Mouse (Mus musculus) lung, postnatal 36 days (tissue): ENCODE measurements around the gene Cldn22.
A peak's percentile ranks its signal among the peaks of the same experiment; 100 is the strongest.

Experiments
- DNase-seq: peaks from one replicate; pipeline ENCODE4 v3.0.0; 2022; ENCODE audit warnings: mixed read lengths

Gene Cldn22

GRCm38 (mm10) chr8:47833944-47834343 lies 9.7 kb downstream of the Cldn22 start:
- no peak for DNase-seq

GRCm38 (mm10) chr8:47843063-47843462 lies 18.8 kb downstream of the Cldn22 start:
- no peak for DNase-seq

DNA sequence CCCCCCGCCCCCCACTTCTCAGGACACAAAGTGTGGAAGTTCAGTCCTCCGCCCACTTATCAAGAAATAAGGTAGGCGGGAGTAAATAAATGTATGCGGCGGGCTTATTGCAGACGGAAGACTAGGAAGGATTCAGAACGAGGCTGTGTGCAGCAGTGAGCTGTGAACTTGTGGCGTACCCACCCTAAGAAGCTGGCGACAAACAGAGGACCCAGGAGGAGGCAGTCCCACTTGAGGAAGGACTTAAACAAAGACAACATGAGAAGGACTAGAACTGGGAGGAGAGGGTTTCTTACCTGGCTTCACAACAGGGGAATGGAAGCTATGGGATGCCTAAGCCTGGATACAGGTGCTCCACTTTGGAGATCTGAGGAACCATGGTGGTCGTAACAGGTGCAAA lies 19.4 kb downstream of the Cldn22 start:
- DNase-seq = no peak

GRCm38 (mm10) chr8:47845956-47846355 lies 21.7 kb downstream of the Cldn22 start:
- no peak for DNase-seq

- DNase-seq = no peak
These were observed 22.9 kb downstream of the Cldn22 start for GRCm38 (mm10) chr8:47847161-47847560.

GRCm38 (mm10) chr8:47847931-47848330 lies 23.6 kb downstream of the Cldn22 start:
- DNase-seq = no peak

- peak; percentile 13 for DNase-seq
These were observed 25.6 kb downstream of the Cldn22 start for GRCm38 (mm10) chr8:47849842-47850241.

GRCm38 (mm10) chr8:47851824-47852502 lies 27.7 kb downstream of the Cldn22 start:
- DNase-seq = peak; percentile 69

DNA sequence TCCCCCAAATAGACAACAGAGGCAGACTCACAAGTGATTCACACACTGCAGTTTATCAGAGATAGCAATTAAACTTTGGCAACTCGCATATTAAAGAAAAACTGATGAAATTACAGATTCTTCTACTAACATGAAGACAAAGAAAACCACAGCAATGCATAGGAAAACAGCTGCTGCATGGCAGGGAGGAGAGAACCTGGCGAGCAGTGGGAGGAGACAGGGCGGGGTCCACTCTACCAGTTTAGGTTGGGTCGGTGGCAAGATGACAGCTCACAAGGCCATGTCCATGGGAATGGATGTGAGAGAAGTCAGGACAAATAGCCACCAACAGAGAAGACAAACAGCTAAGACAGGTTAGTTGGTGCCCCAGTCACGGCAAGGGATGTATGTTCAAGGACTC lies 28.5 kb downstream of the Cldn22 start:
- DNase-seq = peak; percentile 15

- DNase-seq = no peak
These were observed 29.1 kb downstream of the Cldn22 start for GRCm38 (mm10) chr8:47853356-47853755.

DNA sequence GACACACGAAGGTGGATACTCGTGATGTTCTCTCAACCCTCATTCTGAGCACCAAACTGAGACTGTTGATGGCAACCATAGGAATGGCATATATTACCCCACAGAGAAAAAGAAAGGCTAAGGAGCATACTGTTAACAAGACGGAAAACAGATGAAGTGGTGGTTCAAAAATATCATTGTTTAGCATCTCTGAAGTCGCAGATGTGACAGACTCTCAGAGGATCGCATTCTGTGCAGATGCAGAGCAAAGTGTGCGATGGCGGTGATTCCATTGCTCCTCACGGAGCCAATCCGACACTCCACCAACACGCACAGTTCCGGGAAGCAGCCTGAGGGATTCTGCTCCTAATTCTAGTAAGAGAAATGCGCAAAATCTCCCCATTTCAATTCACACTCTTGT lies 35.0 kb downstream of the Cldn22 start:
- DNase-seq = no peak

- no peak for DNase-seq
These were observed 42.3 kb downstream of the Cldn22 start for GRCm38 (mm10) chr8:47866568-47866967.

DNA sequence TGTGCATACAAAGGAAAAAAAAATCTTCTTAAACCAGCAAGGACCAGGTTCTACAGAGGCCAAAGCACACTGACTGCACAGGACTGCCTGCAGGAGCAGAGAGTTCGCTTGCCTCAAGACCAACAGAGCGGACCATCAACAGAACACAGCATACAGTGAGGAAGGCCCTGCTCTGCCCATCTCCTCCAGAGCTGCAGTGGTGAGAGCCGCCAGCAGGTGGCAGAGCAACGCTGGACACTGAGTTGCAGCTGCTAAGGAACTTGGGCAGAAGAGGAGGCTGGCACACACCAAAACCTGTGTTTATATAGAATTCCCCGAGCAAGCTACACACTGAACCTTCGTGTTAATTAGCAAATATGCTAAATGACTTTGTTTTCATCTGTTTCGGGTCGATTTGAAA lies 42.8 kb downstream of the Cldn22 start:
- DNase-seq = peak; percentile 92

- DNase-seq = peak; percentile 48
These were observed 48.3 kb downstream of the Cldn22 start for GRCm38 (mm10) chr8:47872361-47873107.

DNA sequence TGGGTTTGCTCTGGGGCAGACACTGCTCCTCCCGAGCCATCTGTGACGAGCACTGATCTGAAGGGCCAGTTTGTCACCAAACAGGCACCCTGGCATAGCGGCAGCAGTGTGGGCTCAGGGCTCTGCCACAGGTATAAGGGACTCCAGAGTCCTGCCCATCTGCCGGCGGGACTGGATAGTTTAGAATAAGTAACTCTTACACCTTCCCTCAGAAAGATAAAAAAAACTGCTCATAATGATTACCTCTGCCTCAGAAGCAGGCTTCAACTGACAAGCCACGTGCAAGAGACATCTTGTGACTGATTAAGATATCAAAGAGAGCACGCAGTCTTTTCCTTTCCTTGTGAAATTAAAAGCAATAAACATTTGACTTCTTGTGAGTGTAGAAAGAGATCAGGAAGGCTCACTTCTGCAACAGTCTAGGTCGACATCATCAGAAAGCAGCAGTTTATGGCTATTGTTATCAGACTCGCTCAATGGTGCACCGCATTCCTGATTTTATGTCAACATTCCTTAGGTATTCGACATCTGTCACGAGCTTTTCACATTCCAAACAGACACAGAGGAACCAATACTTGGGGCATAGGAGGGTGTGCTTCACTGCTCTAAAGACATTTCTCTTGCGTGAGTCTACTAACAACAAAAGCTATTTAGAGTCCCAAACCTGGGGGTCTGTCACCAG lies 50.4 kb downstream of the Cldn22 start:
- no peak for DNase-seq
